Mouse (Mus musculus): ENCODE data around the gene Pcsk5. TPM values are rescaled to one million over a fixed set of nuclear protein-coding genes. Genes with fewer than 3 reads are reported as not detected.

Pcsk5 gene
- polyA plus RNA-seq, 1 experiment from 2014 or later, result 1.2 TPM

DNA sequence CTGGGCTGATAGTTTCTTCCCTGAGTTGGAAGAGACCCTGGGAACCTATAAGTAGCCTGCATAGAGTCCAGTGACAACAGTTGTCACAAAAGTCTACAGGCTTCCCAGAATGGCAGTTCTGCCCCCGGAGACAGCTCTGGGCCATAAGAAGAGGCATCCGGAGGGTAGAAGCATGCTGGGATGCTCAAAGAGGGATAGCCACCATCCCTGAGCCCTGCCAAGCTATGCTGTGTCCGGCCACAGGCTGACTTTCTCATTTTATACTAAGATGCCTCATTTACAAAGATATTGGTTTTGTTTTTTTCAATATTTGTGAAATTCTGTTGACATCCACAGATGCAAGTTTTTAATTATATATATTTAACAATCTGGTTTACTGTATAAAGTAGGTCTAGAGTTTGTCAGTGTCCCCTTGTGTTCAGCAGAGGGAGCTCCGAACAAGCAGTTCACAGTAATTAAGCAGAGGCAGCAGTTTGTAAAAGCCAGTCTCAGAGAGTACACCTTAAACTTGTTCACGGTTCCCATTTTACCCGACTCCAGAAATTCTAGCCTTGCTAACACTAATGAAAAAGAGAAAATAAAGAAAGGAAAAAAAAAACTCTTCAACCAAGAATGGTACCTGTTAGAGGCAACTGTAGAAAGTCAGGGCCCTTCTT, 369.7 kb downstream of the Pcsk5 start:
- H3K9me3 ChIP-seq (replicated peaks), result no peaks in the 10 kb centered on the region
- H3K27ac ChIP-seq, result no peak overlapping the region
- H3K4me1 ChIP-seq (replicated peaks), result no peaks in the 10 kb centered on the region
- DNase-seq (no peak), ATAC-seq (ENCODE audit: low read depth) (no peak)
- 44% methylated on average over 6 of the region's 6 CpGs for WGBS (ENCODE audit: insufficient replicate concordance)
- H3K4me3 ChIP-seq (replicated peaks), result no peak overlapping the region
- H3K4me2 ChIP-seq, result no peak overlapping the region
- H3K9ac ChIP-seq, result no peak overlapping the region
- H3K27me3 ChIP-seq, result no peaks in the 10 kb centered on the region
- no peaks in the 10 kb centered on the region for H3K36me3 ChIP-seq

DNA sequence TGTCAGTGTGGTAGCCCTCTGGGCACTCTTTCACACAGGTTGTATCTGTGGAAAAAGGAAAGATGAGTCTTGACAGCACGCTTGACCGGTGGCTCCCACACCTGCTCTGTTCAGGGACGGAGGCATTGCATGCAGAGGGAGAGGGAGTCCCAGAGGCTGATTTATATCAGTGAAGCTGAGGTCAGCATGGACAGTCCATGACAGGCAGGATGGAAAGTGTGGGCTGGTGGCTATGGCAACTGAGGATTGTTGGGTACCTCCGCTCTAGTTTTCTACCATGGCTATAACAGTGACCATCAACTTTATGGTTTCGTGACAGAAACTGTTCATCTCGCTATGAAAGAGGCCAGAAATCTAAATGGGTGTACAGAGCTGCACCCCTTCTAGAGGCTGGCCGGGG, 385.4 kb downstream of the Pcsk5 start:
- no peak overlapping the region for H3K9ac ChIP-seq
- no peaks in the 10 kb centered on the region for H3K36me3 ChIP-seq
- no peak overlapping the region for H3K4me3 ChIP-seq (replicated peaks)
- no peaks in the 10 kb centered on the region for H3K27me3 ChIP-seq
- H3K9me3 ChIP-seq (replicated peaks), result no peaks in the 10 kb centered on the region
- no peak overlapping the region for H3K27ac ChIP-seq
- no peak overlapping the region for H3K4me2 ChIP-seq
- DNase-seq (no peak), ATAC-seq (ENCODE audit: low read depth) (no peak)
- WGBS (ENCODE audit: insufficient replicate concordance), result 81% methylated on average over 7 of the region's 7 CpGs
- no peaks in the 10 kb centered on the region for H3K4me1 ChIP-seq (replicated peaks)

DNA sequence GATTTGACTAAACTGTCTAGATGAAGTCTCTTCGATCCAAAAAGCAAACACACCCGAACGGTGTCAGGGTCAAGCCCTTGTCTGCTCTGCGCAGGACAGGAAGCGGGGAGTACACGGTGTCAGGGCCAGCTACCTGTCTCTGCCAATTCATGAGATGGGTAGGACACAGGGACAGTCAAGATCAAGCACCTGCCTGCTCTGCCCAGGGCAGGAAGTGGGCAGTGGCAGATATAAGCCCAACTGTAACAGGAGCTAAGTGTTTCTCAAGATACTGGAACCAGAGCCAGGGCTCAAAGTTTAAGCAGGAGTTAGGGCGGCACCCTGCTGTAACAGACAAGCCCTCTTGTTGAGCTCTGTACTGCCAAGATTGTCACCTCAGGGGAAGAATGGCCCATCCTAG, 393.9 kb downstream of the Pcsk5 start:
- Histone ChIP-seq H3K4me3 (replicated peaks) (no peak overlapping the region), H3K36me3 (no peaks in the 10 kb centered on the region), H3K27ac (no peak overlapping the region), H3K4me2 (no peak overlapping the region), H3K9ac (no peak overlapping the region), H3K27me3 (no peaks in the 10 kb centered on the region), H3K4me1 (replicated peaks) (peaks cover 4% of the 10 kb centered on the region; the same call in 1 of the 2 replicates), H3K9me3 (replicated peaks) (no peaks in the 10 kb centered on the region)
- DNase-seq, result no peak
- WGBS (ENCODE audit: insufficient replicate concordance), result 46% methylated on average over 7 of the region's 7 CpGs
- peak; percentile 43; the same call in 1 of the 2 replicates for ATAC-seq (ENCODE audit: low read depth)

DNA sequence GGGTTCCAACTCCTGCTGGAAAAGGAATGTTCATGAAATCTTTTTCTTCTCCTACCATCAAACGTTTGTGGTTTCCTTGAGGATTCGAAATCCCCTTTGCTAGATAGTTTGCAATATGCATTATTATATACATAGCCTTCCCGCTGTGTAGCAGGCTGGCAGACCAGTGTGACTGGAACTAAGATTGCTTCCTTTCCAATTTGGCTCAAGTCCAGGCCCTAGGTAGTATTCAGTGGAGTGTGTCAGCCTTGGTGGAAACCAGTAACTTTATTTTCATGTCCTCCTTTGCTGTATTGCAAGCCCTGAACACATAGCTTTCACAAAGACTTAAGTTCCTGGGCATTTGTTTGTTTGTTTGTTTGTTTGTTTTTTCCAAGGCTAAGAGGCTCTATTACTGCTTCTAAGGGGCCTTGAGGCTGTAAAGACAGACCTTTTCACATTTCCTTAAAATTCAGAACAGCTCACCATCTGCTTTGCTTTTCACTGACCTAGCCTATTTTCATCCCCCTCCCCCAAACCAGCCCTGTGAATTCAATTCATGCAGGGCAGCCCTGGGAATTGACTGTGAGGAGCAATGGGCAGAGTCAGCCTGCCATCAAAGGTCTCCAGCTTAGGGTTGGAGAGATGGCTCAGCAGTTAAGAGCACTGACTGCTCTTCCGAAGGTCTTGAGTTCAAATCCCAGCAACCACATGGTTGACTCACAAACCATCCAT, 397.8 kb downstream of the Pcsk5 start:
- WGBS (ENCODE audit: insufficient replicate concordance), result 64% methylated on average over 4 of the region's 4 CpGs
- H3K9ac ChIP-seq, result no peak overlapping the region
- no peak overlapping the region for H3K4me2 ChIP-seq
- no peak for ATAC-seq (ENCODE audit: low read depth)
- H3K9me3 ChIP-seq (replicated peaks), result no peaks in the 10 kb centered on the region
- H3K27ac ChIP-seq, result no peak overlapping the region
- no peaks in the 10 kb centered on the region for H3K27me3 ChIP-seq
- no peak for DNase-seq
- peaks cover 4% of the 10 kb centered on the region; the same call in 1 of the 2 replicates for H3K4me1 ChIP-seq (replicated peaks)
- no peaks in the 10 kb centered on the region for H3K36me3 ChIP-seq
- no peak overlapping the region for H3K4me3 ChIP-seq (replicated peaks)

DNA sequence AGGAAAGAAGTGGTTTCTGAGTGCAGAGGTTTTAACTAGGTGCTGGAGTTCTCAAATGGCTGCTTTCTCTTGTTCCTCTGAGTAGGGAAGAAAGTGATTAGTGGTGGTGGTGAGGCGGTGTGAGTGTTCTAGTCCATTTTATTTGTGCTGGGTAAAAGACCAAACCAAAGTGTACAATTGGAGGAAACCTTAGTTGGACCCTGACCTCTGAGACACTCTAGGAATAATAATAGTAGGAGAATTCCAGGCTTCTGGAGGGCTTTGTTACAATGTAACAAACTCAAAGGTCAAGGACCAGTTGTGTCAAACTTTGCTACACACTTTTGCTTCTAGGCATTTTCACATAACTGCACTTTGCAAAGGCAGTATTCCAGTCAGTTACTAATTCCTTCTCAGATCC, 400.8 kb downstream of the Pcsk5 start:
- Histone ChIP-seq H3K4me3 (replicated peaks) (no peak overlapping the region), H3K4me2 (no peak overlapping the region), H3K27me3 (no peaks in the 10 kb centered on the region), H3K9ac (no peak overlapping the region), H3K9me3 (replicated peaks) (no peaks in the 10 kb centered on the region), H3K27ac (no peak overlapping the region), H3K4me1 (replicated peaks) (no peaks in the 10 kb centered on the region), H3K36me3 (no peaks in the 10 kb centered on the region)
- DNase-seq (no peak), ATAC-seq (ENCODE audit: low read depth) (no peak)
- WGBS (ENCODE audit: insufficient replicate concordance), result 58% methylated on average over 1 of the region's 1 CpGs

DNA sequence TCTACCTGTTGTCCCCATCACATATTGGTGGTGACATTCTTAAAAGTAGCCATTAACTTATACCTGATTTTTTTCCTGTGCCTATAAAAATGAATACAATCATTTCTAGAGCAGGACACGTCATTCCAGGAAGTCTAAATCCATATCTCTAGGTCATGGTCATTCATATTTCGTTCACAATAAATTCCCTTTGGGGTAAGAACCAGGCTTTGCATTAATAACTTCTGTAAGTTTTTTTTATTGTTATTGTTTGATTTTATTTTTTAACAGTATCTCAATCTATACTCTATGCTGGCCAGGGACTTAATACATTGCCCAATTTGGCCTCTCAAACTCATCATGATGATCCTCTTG, 408.9 kb downstream of the Pcsk5 start:
- 51% methylated on average over 2 of the region's 2 CpGs for WGBS (ENCODE audit: insufficient replicate concordance)
- Histone ChIP-seq H3K4me3 (replicated peaks) (no peak overlapping the region), H3K9me3 (replicated peaks) (no peaks in the 10 kb centered on the region), H3K27ac (no peak overlapping the region), H3K9ac (no peak overlapping the region), H3K4me1 (replicated peaks) (no peaks in the 10 kb centered on the region), H3K36me3 (no peaks in the 10 kb centered on the region), H3K27me3 (no peaks in the 10 kb centered on the region), H3K4me2 (no peak overlapping the region)
- no peak for ATAC-seq (ENCODE audit: low read depth)
- DNase-seq, result no peak

DNA sequence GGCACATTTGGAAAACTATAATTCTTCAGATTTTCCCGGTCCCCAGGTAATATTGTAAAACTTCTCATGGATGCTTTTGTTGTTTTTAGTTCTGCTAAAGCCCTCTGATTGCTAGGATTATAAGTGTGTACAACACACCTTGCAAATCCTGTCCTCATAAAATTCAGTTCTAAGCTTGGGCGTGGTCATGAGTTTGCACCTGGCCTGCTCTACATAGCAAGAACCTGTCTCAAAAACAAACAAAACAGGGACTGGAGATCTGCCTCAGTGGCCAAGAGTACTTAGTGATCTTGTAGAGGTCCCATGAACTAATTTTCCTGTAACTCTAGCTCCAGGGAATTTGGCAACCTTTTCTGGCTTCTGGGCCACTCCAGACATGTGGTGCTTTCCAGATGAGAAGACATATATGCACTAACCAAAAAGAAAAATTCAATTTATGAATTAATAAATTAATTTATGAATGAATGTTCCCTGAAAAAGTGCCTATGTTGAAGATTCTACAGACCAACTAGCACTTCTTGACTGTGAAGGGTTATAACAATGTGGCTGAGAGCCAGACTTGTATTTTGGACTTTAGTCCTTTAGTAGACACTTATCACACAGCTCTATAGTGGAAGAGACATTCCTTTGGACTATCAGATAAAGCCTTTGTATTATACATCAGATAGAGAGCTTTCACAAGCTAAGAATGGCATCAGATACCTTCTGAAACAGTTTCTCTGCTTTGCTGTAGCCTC, 409.4 kb downstream of the Pcsk5 start:
- Histone ChIP-seq H3K27ac (no peak overlapping the region), H3K27me3 (no peaks in the 10 kb centered on the region), H3K4me2 (no peak overlapping the region), H3K36me3 (no peaks in the 10 kb centered on the region), H3K9ac (no peak overlapping the region), H3K9me3 (replicated peaks) (no peaks in the 10 kb centered on the region), H3K4me1 (replicated peaks) (no peaks in the 10 kb centered on the region), H3K4me3 (replicated peaks) (no peak overlapping the region)
- ATAC-seq (ENCODE audit: low read depth), result no peak
- no peak for DNase-seq
- 66% methylated on average over 2 of the region's 2 CpGs for WGBS (ENCODE audit: insufficient replicate concordance)

DNA sequence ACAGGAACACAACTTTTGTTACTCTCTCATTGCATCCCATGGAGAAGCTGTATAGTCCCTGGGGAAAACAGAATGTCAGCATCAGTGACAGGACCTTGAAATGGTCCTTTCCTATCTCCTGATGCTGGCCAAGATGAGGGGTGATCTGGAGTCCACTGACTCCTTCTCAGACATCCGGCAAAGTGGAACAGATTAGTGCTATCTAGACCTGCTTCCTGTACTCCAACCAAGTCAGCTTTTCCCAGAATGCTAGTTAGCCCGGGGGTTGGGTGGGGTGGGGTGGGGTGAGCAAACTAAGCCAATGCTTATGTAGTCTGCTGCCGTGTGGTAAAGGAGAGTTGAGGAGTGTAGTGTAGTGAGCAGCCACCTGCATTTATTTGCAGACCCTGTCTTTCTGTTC, 414.1 kb downstream of the Pcsk5 start:
- Histone ChIP-seq H3K27ac (no peak overlapping the region), H3K4me2 (no peak overlapping the region), H3K36me3 (no peaks in the 10 kb centered on the region), H3K4me1 (replicated peaks) (no peaks in the 10 kb centered on the region), H3K9ac (no peak overlapping the region), H3K27me3 (no peaks in the 10 kb centered on the region), H3K4me3 (replicated peaks) (no peak overlapping the region), H3K9me3 (replicated peaks) (no peaks in the 10 kb centered on the region)
- DNase-seq, result no peak
- no peak for ATAC-seq (ENCODE audit: low read depth)
- 20% methylated on average over 3 of the region's 3 CpGs for WGBS (ENCODE audit: insufficient replicate concordance)

DNA sequence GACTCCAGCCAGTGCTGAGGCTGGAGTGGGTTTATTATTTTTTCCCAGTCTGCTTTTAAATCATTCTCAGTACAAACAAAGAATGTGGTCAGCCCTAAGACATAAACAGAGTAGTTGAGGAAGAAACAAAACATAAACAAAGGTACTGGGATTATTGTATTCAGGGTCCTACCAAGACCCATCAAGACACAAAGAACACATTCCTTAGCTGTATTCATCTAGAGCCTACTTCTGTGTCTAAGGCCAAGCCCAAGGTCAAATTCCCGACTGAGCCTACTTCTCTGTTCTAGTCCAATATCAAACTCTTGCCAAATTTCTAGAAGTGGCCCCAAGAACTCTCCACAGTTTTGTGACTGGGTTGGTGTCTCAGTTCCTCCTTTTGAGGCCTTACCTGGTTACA, 419.6 kb downstream of the Pcsk5 start:
- H3K27me3 ChIP-seq, result no peaks in the 10 kb centered on the region
- no peak overlapping the region for H3K4me2 ChIP-seq
- WGBS (ENCODE audit: insufficient replicate concordance), result 45% methylated on average over 1 of the region's 1 CpGs
- H3K27ac ChIP-seq, result no peak overlapping the region
- DNase-seq (no peak), ATAC-seq (ENCODE audit: low read depth) (no peak)
- no peaks in the 10 kb centered on the region for H3K4me1 ChIP-seq (replicated peaks)
- no peak overlapping the region for H3K9ac ChIP-seq
- H3K4me3 ChIP-seq (replicated peaks), result no peak overlapping the region
- H3K36me3 ChIP-seq, result no peaks in the 10 kb centered on the region
- no peaks in the 10 kb centered on the region for H3K9me3 ChIP-seq (replicated peaks)

DNA sequence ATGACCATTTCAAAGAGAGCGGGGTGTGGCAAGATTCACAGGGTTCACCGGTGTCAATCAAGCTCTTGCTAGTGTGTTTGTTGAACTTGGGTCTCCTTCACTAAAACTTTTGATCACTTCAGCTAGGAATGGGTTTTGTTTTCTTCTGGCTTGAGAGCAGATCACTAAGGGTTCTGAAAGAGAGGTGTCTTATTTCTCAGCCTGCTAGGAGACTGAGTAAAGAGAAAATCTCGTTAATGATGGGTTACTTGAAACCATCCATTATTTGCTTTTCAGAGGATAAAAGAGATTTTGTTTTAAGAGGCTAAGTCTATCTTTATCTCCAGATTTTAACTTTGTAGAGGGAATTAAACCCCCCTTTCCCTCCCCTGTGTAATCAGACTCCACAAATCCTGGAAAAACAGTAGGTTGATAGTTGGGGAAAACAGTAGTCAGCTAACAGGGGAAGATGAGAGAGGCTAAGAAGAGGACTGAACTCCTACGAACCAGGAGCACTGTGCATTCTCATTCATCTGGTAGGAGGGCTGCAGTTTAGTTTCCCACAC, 424.4 kb downstream of the Pcsk5 start:
- no peak for ATAC-seq (ENCODE audit: low read depth)
- Histone ChIP-seq H3K27ac (no peak overlapping the region), H3K27me3 (no peaks in the 10 kb centered on the region), H3K4me1 (replicated peaks) (peaks cover 16% of the 10 kb centered on the region), H3K9ac (no peak overlapping the region), H3K4me2 (no peak overlapping the region), H3K4me3 (replicated peaks) (no peak overlapping the region), H3K36me3 (no peaks in the 10 kb centered on the region), H3K9me3 (replicated peaks) (no peaks in the 10 kb centered on the region)
- WGBS (ENCODE audit: insufficient replicate concordance), result 58% methylated on average over 4 of the region's 4 CpGs
- DNase-seq, result no peak

DNA sequence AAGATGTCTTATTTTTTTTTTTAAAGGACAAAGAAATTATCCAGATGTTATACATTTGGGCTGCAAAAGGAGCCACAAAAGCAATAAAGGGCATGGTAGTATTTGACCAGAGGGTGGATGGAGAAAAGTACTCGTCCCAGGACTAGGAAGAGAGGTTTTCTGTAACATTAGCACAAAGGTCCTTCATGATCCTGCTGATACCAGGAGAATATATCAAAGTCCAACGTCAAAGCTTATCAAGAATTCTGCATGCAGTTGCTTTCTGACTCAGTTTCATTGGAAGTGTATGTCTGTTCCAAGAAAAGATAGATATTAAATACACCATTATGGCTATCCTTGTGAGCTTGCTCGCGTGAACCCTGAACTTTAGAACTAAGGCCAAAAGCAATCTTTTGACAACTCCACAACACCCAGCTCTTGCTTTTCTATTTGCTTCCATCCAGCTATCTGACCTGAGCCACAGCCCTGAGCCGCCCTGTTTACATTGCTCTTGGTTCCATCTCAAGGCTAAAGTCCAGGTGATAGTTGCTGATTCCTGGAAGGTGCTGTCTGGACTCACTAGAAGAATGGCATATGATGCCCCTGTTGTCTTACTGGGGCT, 426.9 kb downstream of the Pcsk5 start:
- Histone ChIP-seq H3K4me3 (replicated peaks) (no peak overlapping the region), H3K4me1 (replicated peaks) (peaks cover 26% of the 10 kb centered on the region), H3K36me3 (no peaks in the 10 kb centered on the region), H3K27ac (peak overlapping the region; percentile 37), H3K9me3 (replicated peaks) (no peaks in the 10 kb centered on the region), H3K27me3 (no peaks in the 10 kb centered on the region), H3K4me2 (no peak overlapping the region), H3K9ac (no peak overlapping the region)
- WGBS (ENCODE audit: insufficient replicate concordance), result 28% methylated on average over 5 of the region's 5 CpGs
- DNase-seq (no peak), ATAC-seq (ENCODE audit: low read depth) (peak; percentile 68)

Data from liver, embryonic 13.5 days (tissue).